Mouse (Mus musculus) adrenal gland, postnatal 36 days (tissue): Measurements from ENCODE around the gene Sds. TPM values are rescaled to one million over a fixed set of nuclear protein-coding genes. Genes with fewer than 3 reads are reported as not detected.

Experiments
- DNase-seq, 2 experiments: peaks; one replicate each; pipeline ENCODE4 v3.0.0; 2021; ENCODE audit warnings: mixed read lengths in 1 of 2
- total RNA-seq, 2 experiments: library from RNA; stranded (reverse); gene quantifications; 2 replicates each; pipeline ENCODE4 v1.2.3; 2021

Sds gene
- total RNA-seq, 2 experiments from 2014 or later: 1.3 TPM; not detected in 1

- DNase-seq: peak; percentile 51 to 71
Observed at GRCm38 (mm10) chr5:120514031-120514677, 37.8 kb downstream of the Sds start.

- DNase-seq: peak in 1 of 2 experiments; percentile 45
Observed at GRCm38 (mm10) chr5:120514754-120515153, 38.4 kb downstream of the Sds start.

- no peak for DNase-seq
Observed at GRCm38 (mm10) chr5:120515451-120515850, 39.1 kb downstream of the Sds start.

DNA sequence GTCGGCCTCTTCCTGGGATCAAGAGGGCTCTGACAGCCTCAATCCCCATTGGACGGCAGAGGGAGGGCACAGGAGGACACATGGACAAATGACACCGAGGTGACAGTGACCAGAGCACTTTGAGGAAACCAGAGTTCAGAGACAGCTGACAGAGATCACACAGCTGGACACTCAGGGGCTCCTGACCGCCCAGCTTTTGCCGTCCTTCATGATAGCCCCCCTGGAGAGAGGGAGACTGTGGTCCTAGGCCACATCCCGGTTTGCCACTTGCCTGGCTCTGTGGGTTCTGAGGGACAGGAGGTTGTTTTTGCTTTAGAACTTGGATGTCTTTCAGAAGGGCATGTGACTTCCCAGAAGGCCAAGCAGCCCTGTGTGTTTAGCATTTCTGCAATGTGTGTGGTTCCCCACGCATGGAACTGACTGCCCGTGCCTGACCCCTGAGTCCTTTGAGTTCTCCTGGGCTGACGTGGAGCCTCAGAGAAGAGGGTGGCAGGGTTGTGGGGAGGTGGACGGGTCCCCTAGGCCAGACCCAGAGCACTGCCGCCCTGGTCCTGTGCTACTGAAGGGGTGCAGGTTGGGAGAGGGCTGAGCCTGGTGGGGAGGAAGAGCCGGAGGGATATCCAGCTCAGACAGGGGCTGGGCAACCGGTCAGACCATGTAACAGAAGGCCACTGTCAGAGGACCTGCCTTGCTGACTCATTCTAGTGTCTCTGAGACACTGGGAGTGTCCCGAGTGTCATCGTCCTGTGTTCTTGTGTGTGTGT is 40.1 kb downstream of the Sds start:
- DNase-seq: peak; percentile 55 to 58

DNA sequence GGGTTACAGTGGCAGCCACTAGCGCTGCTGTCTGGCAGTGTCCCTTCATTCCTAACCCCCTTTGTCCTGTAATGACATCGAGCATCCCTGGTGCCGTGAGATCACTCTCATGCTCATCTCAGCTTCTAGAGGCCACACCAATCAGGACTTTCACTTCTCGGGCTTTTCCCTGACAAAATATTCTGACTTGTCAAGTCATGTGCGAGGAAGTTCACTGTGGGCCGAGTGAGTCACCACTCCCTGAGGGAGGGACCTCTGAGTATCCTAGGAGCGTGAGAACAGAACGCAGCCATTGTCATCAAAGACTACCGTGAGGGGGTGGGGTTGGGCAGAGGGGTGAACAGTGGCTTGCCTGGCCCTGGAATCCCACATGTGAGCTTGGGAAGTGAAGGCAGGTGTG is 41.2 kb downstream of the Sds start:
- DNase-seq: peak; percentile 71 to 78

DNA sequence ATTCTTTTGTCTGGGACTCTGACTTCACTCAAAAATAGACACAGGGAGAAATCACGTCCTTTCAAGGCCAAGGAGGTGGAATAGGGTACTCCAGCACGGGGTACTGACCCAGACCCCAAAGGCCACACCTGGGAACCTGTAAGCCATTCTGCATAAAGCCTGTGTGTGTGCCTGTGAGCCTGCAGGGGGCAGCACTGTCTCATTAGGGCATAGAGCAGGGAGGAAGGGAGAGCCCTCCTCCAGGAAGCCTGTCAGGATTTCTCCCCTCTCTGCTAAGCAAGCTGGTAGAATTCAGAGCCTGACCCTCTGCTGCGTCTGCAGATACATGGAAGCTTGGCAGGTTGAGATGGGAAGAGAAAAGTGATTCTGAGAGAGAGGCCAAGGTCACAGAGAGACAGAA is 46.3 kb downstream of the Sds start:
- peak; percentile 48 to 64 for DNase-seq

GRCm38 (mm10) chr5:120524736-120525135 is 48.4 kb downstream of the Sds start:
- DNase-seq: no peak

DNA sequence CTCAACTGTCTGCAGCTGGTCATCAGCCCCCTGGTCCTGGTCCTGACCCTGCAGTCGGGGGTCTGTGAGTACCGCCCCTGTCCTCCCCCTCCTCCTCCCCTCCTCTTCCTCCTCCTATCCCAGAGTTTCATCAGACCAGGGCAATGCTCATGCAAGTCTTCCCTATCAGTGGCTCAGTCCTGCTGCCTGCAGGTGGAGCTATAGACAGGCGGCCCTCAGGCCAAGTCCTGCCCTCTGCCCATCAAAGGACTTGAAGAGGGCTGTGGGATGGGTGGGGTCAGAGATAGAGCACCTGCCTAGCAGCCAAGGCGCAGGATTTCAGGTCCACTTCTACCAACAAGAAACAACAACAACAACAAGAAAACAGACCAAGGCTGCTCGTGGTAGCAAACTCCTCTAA is 49.4 kb downstream of the Sds start:
- DNase-seq: no peak

- no peak for DNase-seq
Observed at GRCm38 (mm10) chr5:120526311-120526710, 50.0 kb downstream of the Sds start.

DNA sequence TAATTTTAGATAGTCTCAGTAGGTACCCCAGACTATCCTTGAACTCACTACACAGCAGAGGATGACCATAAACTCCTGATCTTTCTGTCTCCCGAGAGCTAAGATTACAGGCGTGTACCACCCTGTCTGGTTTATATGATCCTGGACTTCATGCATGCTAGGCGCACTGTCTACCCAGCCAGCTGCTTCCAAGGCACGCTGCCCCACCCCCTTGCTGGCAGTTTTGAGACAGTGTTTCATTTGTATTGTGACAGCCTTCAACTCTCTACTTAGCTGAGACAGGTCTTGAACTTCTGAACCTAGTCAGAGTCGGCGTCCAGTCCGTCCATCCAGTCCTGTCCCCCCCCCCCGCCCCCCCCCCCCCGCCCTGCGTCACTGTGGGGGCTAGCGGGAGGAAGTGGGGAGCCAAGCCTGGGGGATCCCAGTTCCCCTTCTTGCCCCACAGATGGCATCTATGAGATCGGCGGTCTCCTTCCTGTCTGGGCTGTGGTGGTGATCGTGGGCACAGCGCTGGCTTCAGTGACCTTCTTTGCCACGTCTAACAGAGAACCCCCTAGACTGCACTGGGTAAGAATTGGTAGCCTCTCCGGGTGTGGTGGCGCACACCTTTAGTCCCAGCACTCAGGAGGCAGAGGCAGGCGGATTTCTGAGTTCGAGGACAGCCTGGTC is 51.1 kb downstream of the Sds start:
- no peak for DNase-seq

DNA sequence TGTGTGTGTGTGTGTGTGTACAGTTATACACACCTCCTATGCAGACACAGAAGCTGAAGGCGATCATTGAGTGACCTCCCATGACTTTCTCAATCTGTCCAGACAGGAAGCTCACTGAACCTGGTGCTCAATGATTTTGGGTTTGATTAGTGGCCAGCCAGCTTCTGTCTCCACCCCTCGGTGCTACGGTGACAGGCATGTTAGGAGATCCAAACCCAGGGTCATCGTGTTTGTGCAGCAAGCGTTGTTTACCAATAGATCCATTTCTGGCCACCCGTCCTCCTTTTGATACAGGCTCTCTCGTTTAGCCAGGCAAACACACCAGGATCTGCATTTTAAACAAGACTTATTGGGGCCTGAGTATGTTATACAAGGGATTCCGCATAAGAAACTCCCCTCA is 55.3 kb downstream of the Sds start:
- DNase-seq: no peak

Other genes with a start within 250 kb of the Sds start
- not detected for gene Lhx5, start 44.8 kb upstream of the Sds start, total RNA-seq
- gene Sdsl, start 3.7 kb upstream of the Sds start, total RNA-seq: 10 to 100 TPM; 82.6 to 82.9 TPM
- gene Plbd2, start 27.1 kb downstream of the Sds start, total RNA-seq: 10 to 100 TPM; 86.9 to 87.9 TPM
- gene Slc8b1, start 34.6 kb downstream of the Sds start, total RNA-seq: 10 to 100 TPM; 29.0 to 45.6 TPM
- gene Tpcn1, start 112.1 kb downstream of the Sds start, total RNA-seq: 10 to 100 TPM; 34.1 to 36.9 TPM
- gene Iqcd, start 112.5 kb downstream of the Sds start, total RNA-seq: under 1 TPM; 0.36 to 0.40 TPM
- gene Rita1, start 136.1 kb downstream of the Sds start, total RNA-seq: 10 to 100 TPM; 15.6 to 15.9 TPM
- 10 to 100 TPM; 50.4 to 51.1 TPM for gene Ddx54, start 136.2 kb downstream of the Sds start, total RNA-seq
- gene Cfap73, start 157.7 kb downstream of the Sds start, total RNA-seq: 1 to 10 TPM in 1 of 2 experiments, not detected in 1; 2.0 TPM
- gene Rasal1, start 172.3 kb downstream of the Sds start, total RNA-seq: 10 to 100 TPM; 10.9 to 14.0 TPM
- gene Dtx1, start 235.4 kb downstream of the Sds start, total RNA-seq: 10 to 100 TPM in 1 of 2 experiments, 1 to 10 TPM in 1; 7.6 to 12.0 TPM